Mouse (Mus musculus) CH12.LX (cell line): ENCODE data around the gene Cotl1. TPM values are rescaled to one million over a fixed set of nuclear protein-coding genes. Genes with fewer than 3 reads are reported as not detected.

Experiments used
- polyA plus RNA-seq: library from polyadenylated mRNA; unstranded; fragments of >175 nt; gene quantifications from 2 replicates; pipeline ENCODE4 v1.2.1, GENCODE M21; 2012; ENCODE audit warnings: low read depth; ENCODE audit not compliant: insufficient read length
- total RNA-seq, 2 experiments: library from RNA; depleted of rRNA; stranded (reverse); fragments of 300-350 nt in 1 of 2; fragments of >200 nt in 1 of 2; gene quantifications; 2 replicates each; pipeline ENCODE4 v1.2.3; 2012 to 2014

Gene Cotl1
- total and polyA plus RNA-seq, 3 experiments = 59.6 to 375 (median 135) TPM

Other genes starting within 250 kb of the Cotl1 start
- 12.1 and 14.6 TPM in 2 replicates for gene Taf1c, start 235.3 kb downstream of the Cotl1 start, total RNA-seq (2012; rRNA removed)
- gene Taf1c, start 235.3 kb downstream of the Cotl1 start, total RNA-seq (2014; rRNA removed) = 8.7 and 11.0 TPM in 2 replicates
- gene Taf1c, start 235.3 kb downstream of the Cotl1 start, polyA plus RNA-seq = 14.9 and 15.5 TPM in 2 replicates
- gene Adad2, start 227.8 kb downstream of the Cotl1 start, total RNA-seq (2012; rRNA removed) = not detected in 2 replicates
- gene Adad2, start 227.8 kb downstream of the Cotl1 start, total RNA-seq (2014; rRNA removed) = not detected in 2 replicates
- gene Adad2, start 227.8 kb downstream of the Cotl1 start, polyA plus RNA-seq = not detected in 2 replicates
- not detected in 2 replicates for gene Kcng4, start 204.9 kb downstream of the Cotl1 start, total RNA-seq (2012; rRNA removed)
- not detected in 2 replicates for gene Kcng4, start 204.9 kb downstream of the Cotl1 start, total RNA-seq (2014; rRNA removed)
- not detected in 2 replicates for gene Kcng4, start 204.9 kb downstream of the Cotl1 start, polyA plus RNA-seq
- not detected in 2 replicates for gene Wfdc1, start 174.2 kb downstream of the Cotl1 start, total RNA-seq (2012; rRNA removed)
- gene Wfdc1, start 174.2 kb downstream of the Cotl1 start, total RNA-seq (2014; rRNA removed) = not detected in 2 replicates
- gene Wfdc1, start 174.2 kb downstream of the Cotl1 start, polyA plus RNA-seq = not detected in 2 replicates
- not detected in 2 replicates for gene Atp2c2, start 140.5 kb downstream of the Cotl1 start, total RNA-seq (2012; rRNA removed)
- not detected in 2 replicates for gene Atp2c2, start 140.5 kb downstream of the Cotl1 start, total RNA-seq (2014; rRNA removed)
- not detected in 2 replicates for gene Atp2c2, start 140.5 kb downstream of the Cotl1 start, polyA plus RNA-seq
- gene Tldc1, start 62.1 kb downstream of the Cotl1 start, total RNA-seq (2012; rRNA removed) = 7.8 and 10.4 TPM in 2 replicates
- 5.8 and 7.7 TPM in 2 replicates for gene Tldc1, start 62.1 kb downstream of the Cotl1 start, total RNA-seq (2014; rRNA removed)
- gene Tldc1, start 62.1 kb downstream of the Cotl1 start, polyA plus RNA-seq = 3.8 and 8.1 TPM in 2 replicates
- gene Klhl36, start 21.7 kb upstream of the Cotl1 start, total RNA-seq (2012; rRNA removed) = 5.2 and 7.9 TPM in 2 replicates
- 3.0 and 3.4 TPM in 2 replicates for gene Klhl36, start 21.7 kb upstream of the Cotl1 start, total RNA-seq (2014; rRNA removed)
- 3.1 and 3.8 TPM in 2 replicates for gene Klhl36, start 21.7 kb upstream of the Cotl1 start, polyA plus RNA-seq
- gene Usp10, start 69.8 kb upstream of the Cotl1 start, total RNA-seq (2012; rRNA removed) = 152 and 167 TPM in 2 replicates
- gene Usp10, start 69.8 kb upstream of the Cotl1 start, total RNA-seq (2014; rRNA removed) = 72.3 and 80.0 TPM in 2 replicates
- gene Usp10, start 69.8 kb upstream of the Cotl1 start, polyA plus RNA-seq = 125 and 161 TPM in 2 replicates
- 16.5 and 26.3 TPM in 2 replicates for gene Gm20388, start 70.3 kb upstream of the Cotl1 start, total RNA-seq (2012; rRNA removed)
- 11.9 and 14.8 TPM in 2 replicates for gene Gm20388, start 70.3 kb upstream of the Cotl1 start, total RNA-seq (2014; rRNA removed)
- gene Gm20388, start 70.3 kb upstream of the Cotl1 start, polyA plus RNA-seq = 22.2 and 27.2 TPM in 2 replicates
- 0.04 TPM in 1 of 2 replicates, not detected in the other for gene Crispld2, start 151.9 kb upstream of the Cotl1 start, total RNA-seq (2012; rRNA removed)
- not detected in 2 replicates for gene Crispld2, start 151.9 kb upstream of the Cotl1 start, total RNA-seq (2014; rRNA removed)
- not detected in 2 replicates for gene Crispld2, start 151.9 kb upstream of the Cotl1 start, polyA plus RNA-seq